Mouse (Mus musculus) layer of hippocampus, adult 11-12 months (tissue): ENCODE results near the gene Edaradd.
A peak's percentile ranks its signal among the peaks of the same experiment; 100 is the strongest.

Experiments
- DNase-seq: peaks from one replicate; pipeline ENCODE4 v3.0.0; 2022; ENCODE audit warnings: low spot score

Edaradd gene

DNA sequence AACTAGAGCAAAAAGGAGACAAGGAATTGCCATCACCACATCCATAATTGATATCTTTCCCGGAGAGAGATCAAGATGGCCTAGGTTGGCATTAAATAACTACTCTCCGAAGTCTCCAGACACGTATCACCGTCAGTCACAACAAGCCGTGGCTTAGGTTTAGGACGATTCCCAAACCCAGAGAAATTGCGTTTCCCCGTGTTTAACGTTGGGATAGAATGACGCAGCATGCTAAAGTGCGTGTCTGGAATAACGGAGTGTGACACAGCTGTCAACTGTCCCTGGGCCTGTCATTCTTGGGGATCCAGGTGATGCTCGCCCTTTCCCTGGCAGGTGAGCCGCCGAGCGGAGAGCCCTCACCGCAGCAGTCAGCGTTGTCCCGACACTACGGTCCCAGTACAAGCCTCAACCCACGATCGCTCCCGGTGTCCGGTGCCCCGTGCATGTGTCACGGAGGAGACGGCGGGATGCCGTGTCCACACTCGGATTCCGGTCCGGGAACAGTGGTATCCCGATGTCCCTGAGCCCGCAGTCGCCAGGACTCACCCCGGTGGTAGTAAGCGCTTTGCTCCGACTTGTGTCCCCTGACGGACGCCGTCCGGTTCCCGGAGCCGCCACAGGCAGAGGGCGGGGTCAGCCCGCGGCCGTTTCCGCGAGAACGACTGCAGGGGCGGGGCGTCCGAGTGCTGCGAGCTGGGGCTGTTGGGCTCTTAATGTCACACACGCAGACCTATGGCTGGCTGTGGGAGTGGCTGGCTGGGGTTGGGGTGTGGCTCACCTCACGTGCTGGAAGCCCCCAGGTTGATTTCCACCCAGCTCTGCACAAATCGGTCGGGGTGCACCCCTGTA, 59.1 kb downstream of the Edaradd start:
- peak; percentile 89 for DNase-seq

DNA sequence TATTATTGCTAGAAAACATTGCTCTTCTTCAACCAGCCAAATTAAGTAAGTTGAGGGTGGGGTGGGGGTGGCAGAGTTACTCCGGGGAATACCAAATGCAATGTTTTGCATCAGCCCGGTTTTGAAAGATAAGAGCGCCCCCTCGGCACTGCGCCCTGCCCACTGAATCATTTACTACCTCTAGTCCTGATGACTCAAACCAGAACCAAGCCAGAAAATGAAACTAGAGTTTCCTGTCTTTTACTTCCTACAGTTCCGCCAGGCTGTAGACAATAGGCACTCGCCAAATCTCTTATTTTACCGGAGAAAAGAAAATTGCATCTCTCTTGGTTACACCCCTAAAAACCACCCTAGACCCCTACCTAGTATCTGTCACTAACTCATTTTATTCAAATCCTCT, 59.8 kb downstream of the Edaradd start:
- DNase-seq = peak; percentile 78

DNA sequence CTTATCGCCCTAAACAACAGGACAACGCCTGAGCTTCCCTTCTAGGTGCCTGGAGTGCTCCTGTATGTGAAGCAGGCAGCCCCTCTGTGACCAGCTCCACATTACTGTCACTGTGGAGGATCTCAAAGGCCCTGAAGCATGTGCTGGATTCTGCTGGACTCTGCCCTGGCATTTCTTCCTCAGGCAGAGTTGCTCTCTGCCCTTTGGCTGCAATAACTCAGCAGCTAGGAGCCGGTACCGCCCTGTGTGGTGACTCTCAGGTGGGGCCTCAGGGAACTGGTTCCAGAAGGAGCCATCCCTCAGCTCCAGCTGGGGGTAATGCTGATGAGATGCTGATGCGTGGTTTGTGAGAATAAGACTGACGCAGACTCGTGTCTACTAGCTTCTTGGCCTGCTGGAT, 63.5 kb downstream of the Edaradd start:
- DNase-seq = no peak

DNA sequence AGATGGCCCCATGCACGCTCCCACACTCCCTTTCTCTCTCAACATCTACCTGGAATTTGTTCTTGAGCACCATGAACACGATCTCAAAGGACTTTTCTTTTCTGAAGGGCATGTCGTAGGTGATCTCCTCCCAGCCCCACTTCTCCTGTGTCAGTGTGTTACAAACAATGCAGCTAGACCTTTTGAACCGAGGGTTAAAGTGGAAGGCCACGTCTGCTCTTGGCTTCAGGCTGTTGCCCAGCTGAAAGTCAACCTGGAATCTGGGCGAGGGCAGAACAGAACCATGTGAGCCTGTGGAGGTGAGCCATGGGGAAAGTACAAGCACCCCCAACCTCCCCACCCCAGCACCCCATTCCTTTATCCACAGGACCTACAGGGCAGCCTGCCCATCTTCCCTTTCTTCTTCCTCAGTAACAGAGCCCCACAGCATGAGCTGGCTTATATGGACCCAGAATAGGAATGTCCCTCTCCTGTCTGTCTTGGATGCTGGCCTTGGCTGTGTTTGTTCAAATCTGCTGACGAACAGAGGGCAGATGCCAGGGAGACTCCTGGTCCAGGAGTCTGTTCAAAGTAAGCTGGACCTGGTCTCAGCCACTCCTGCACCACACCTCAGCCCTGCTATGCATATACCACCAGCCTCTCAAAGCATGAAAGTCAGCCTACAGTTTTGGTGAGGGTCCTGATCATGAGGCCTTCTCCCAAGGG, 65.4 kb downstream of the Edaradd start:
- no peak for DNase-seq

DNA sequence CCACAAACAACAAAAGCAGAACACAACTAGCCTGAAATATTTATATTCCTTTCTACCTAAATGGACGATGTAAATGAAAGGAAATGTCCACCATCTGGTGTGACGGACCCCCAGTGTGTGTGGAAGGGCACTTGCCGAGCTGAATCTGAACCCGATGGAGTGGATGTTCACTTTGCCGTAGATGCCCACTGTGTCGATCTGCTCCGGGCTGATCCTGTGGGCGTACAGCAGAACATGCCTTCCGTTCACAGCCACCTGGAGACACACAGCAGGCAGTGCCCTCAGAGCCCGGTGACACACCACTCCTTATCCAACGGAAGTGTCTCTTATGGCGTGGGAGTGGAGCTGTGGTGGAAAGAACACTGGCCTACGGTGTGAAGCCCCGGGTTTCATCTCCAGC, 67.1 kb downstream of the Edaradd start:
- no peak for DNase-seq

DNA sequence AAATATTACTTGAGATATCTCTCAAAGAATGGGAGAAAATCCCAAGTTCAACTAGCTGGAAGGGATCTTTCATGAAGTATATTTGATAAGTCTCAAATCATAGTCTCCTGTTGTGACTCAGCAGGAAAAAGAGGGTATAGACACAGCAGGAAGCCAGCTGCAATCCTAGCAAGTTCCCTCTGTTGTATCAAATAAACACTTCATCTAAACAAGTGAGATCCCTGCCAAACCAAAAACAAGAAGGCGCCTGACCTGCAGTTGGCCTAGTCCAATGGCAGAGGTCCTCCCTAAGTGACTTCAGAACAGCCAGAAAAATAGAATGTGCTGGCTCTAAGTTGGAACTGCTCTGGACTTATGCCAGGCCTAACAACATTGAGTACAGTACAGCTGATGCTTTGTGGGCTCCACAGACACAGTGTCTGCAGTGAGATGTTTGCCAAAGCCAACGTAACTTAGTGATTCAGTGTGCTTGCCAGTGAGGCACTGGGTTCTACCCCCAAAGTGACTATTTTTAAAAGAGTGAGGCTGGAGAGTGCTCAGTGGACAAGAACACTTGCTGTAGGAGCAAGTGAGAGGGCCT, 78.1 kb downstream of the Edaradd start:
- DNase-seq = peak; percentile 71

DNA sequence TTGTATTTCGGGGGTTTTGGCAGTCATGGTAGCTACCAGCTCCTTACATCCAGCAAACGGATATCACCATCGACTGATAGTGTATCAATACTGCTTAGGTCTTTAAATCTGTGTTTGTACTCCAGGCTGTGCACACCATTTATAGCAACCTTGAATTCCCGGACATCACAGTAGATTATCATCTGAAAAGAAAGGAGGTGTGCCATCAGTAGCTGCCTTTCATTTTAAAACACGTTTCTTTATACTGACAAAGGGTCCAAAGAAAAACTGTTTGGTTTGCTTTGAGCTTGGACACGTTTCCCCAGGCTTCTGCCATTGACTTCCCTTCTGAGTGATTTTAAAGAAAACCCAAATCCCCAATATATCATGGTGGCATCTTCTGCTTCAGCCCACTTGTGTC, 79.4 kb downstream of the Edaradd start:
- DNase-seq = no peak

DNA sequence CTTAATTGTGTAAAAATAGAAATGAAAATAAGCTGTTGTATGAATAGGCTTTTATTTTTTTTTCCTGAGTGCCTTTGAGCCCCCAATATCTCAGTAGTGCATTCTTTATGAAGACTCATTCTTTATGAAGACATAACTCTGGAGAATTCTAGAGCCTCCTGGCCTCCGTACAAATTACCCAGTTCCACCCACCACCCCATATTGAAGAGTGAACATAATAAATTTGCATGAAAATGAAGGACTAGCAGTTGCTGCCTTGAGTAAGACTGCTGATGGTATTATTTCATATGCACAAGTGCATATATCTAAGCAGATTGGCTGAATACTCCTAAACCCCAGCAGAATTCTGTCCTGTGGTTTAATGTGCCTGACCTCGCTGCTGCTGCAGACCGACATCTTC, 80.7 kb downstream of the Edaradd start:
- DNase-seq = no peak

DNA sequence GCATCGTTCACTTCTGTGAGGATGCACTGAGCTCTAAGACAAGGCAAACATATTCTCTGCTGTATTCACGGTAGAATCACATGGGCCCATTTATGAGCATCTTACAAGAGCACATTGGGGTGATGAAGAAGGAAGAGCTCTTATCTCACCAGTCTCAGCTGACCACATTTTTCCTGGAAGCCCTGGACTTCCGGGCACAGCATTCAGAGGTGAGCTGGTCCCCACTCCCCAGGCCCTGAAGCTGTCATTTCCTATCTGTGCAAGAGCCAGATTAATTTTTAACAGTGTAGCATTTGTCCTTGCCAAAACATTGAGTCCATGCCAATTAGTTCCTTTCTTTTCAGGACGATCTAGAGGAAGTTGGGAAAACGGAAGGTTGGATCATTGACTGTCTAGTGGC, 86.4 kb downstream of the Edaradd start:
- DNase-seq = no peak

DNA sequence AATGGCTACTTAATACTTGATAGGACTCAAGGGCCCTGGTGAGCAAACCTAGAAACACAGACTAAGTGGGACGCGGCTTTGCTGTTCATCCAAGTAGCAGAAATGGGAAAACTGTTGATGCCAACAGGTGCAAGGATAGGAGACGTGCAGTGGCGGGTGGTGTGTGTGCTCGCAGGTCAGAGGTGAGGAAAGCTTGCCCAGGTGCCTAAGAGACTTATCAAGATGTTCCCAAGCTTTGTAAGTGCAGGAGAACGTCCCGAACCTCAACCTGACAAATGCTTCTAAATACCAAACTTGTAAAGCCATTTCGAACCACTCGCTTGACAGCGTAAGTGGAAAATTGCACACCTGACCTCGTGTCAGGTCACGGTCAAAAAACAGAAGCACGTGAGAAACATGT, 91.7 kb downstream of the Edaradd start:
- DNase-seq = no peak
